Mouse (Mus musculus) liver, adult 2 months (tissue): ENCODE results near the gene Tmem221.

Experiments
- CTCF ChIP-seq: fragments of 200-500 bp; IDR thresholded peaks from 2 replicates; pipeline ENCODE4 v1.5.1; 2011; ENCODE audit warnings: low read depth, low read length, control low read depth
- POLR2A ChIP-seq: fragments of 200-500 bp; IDR thresholded peaks from 2 replicates; pipeline ENCODE4 v1.6.1; 2011; ENCODE audit warnings: low read length, control low read depth; ENCODE audit not compliant: insufficient read depth; ENCODE audit errors: extremely low read depth

- TF ChIP-seq CTCF (no peak), POLR2A (no peak)
Measured at GRCm38 (mm10) chr8:71604021-71604420, 45.4 kb upstream of the Tmem221 start.
